Mouse (Mus musculus) cerebellum, adult 9-11 months (tissue): ENCODE results near the gene Pdcd4.

Experiments
- DNase-seq: peaks from one replicate; pipeline ENCODE4 v3.0.0; 2022

The Pdcd4 gene

GRCm38 (mm10) chr19:53892061-53892460 is at the start of gene Pdcd4:
Gene Pdcd4, plus strand, starts transcription at chr19:53892231.
- no peak for DNase-seq

- no peak for DNase-seq
These were observed 48.1 kb upstream of the Pdcd4 start for GRCm38 (mm10) chr19:53843972-53844371.

GRCm38 (mm10) chr19:53848272-53848995 is 43.6 kb upstream of the Pdcd4 start:
- no peak for DNase-seq

GRCm38 (mm10) chr19:53850166-53850922 is 41.7 kb upstream of the Pdcd4 start:
- peak; percentile 75 for DNase-seq

- peak; percentile 46 for DNase-seq
These were observed 40.7 kb upstream of the Pdcd4 start for GRCm38 (mm10) chr19:53851352-53851751.

- peak; percentile 43 for DNase-seq
These were observed 40.0 kb upstream of the Pdcd4 start for GRCm38 (mm10) chr19:53851826-53852698.

GRCm38 (mm10) chr19:53852699-53853451 is 39.2 kb upstream of the Pdcd4 start:
- DNase-seq, result peak; percentile 90

GRCm38 (mm10) chr19:53854978-53855377 is 37.1 kb upstream of the Pdcd4 start:
- DNase-seq, result no peak

GRCm38 (mm10) chr19:53855781-53856180 is 36.2 kb upstream of the Pdcd4 start:
- DNase-seq, result no peak

GRCm38 (mm10) chr19:53856794-53857193 is 35.2 kb upstream of the Pdcd4 start:
- no peak for DNase-seq

- DNase-seq, result no peak
These were observed 34.1 kb upstream of the Pdcd4 start for GRCm38 (mm10) chr19:53857962-53858361.

- no peak for DNase-seq
These were observed 32.9 kb upstream of the Pdcd4 start for GRCm38 (mm10) chr19:53859149-53859548.

GRCm38 (mm10) chr19:53859593-53859992 is 32.4 kb upstream of the Pdcd4 start:
- no peak for DNase-seq

GRCm38 (mm10) chr19:53861346-53861745 is 30.7 kb upstream of the Pdcd4 start:
- no peak for DNase-seq

- no peak for DNase-seq
These were observed 29.3 kb upstream of the Pdcd4 start for GRCm38 (mm10) chr19:53862573-53863246.

- DNase-seq, result no peak
These were observed 24.8 kb upstream of the Pdcd4 start for GRCm38 (mm10) chr19:53867238-53867637.

- no peak for DNase-seq
These were observed 23.9 kb upstream of the Pdcd4 start for GRCm38 (mm10) chr19:53868125-53868524.

GRCm38 (mm10) chr19:53868796-53869195 is 23.2 kb upstream of the Pdcd4 start:
- no peak for DNase-seq

GRCm38 (mm10) chr19:53869427-53870385 is 22.3 kb upstream of the Pdcd4 start:
- DNase-seq, result no peak

GRCm38 (mm10) chr19:53870568-53870967 is 21.5 kb upstream of the Pdcd4 start:
- DNase-seq, result no peak

GRCm38 (mm10) chr19:53871502-53871901 is 20.5 kb upstream of the Pdcd4 start:
- DNase-seq, result no peak
